Mouse (Mus musculus) kidney, postnatal 0 days (tissue): Measurements from ENCODE around the gene Rrp1. TPM values are rescaled to one million over a fixed set of nuclear protein-coding genes. Genes with fewer than 3 reads are reported as not detected.

ENCODE experiments used
- ATAC-seq: fragments of 200-750 bp; cut with Nextera tagmentation; replicated peaks from 2 replicates; pipeline ENCODE4 v1.8.0; 2017; ENCODE audit warnings: low read depth, moderate number of reproducible peaks, moderate TSS enrichment, moderate library complexity; ENCODE audit not compliant: low FRiP score
- DNase-seq: peaks from one replicate; pipeline ENCODE4 v3.0.0-alpha.2; 2016; ENCODE audit warnings: low spot score
- H3K27ac ChIP-seq: fragments of 300-500 bp; sonication (generic); 2 replicates; pipeline ENCODE4 v1.5.1; 2014; ENCODE audit warnings: mild to moderate bottlenecking
- H3K27me3 ChIP-seq: fragments of 300-500 bp; sonication (generic); 2 replicates; pipeline ENCODE4 v1.6.1; 2014; ENCODE audit warnings: low read length, mixed read lengths; ENCODE audit not compliant: insufficient read depth
- H3K36me3 ChIP-seq: fragments of 300-500 bp; sonication (generic); 2 replicates; pipeline ENCODE4 v1.6.1; 2014; ENCODE audit warnings: low read length, mixed read lengths; ENCODE audit not compliant: insufficient read depth
- H3K4me1 ChIP-seq: fragments of 300-500 bp; sonication (generic); replicated peaks from 2 replicates; pipeline ENCODE4 v1.6.1; 2014; ENCODE audit warnings: antibody characterized with exemption, low read length, mixed read lengths; ENCODE audit not compliant: insufficient read depth
- H3K4me2 ChIP-seq: fragments of 300-500 bp; sonication (generic); 2 replicates; pipeline ENCODE4 v1.6.1; 2014; ENCODE audit warnings: mild to moderate bottlenecking, low read length, moderate library complexity, mixed read lengths
- H3K4me3 ChIP-seq: fragments of 300-500 bp; sonication (generic); replicated peaks from 2 replicates; pipeline ENCODE4 v1.5.1; 2014; ENCODE audit warnings: low read depth, low read length
- H3K9ac ChIP-seq: fragments of 300-500 bp; sonication (generic); 2 replicates; pipeline ENCODE4 v1.6.1; 2014; ENCODE audit warnings: low read depth, low read length
- H3K9me3 ChIP-seq: fragments of 300-500 bp; sonication (generic); replicated peaks from 2 replicates; pipeline ENCODE4 v1.6.1; 2016; ENCODE audit warnings: low read length, inconsistent platforms, mixed read lengths
- CTCF ChIP-seq: IDR thresholded peaks from 2 replicates; pipeline ENCODE4 v1.5.1; 2016; ENCODE audit warnings: antibody characterized with exemption, low read depth, mild to moderate bottlenecking, moderate library complexity
- WGBS: fragments of 180-500 bp; shearing (Covaris S2); extraction: QIAGEN DNeasy Blood & Tissue Kit; methylation state at CpG from one replicate; pipeline ENCODE4 v1.1.7; 2014; 5-methylcytosine and 5-hydroxymethylcytosine counted together
- microRNA-seq: library from miRNA; unstranded; fragments of <30 nt; microRNA quantifications from one replicate; pipeline ENCODE4, GENCODE M21; 2016
- polyA plus RNA-seq: library from polyadenylated mRNA; unstranded; fragments of >200 nt; fragmentation: Nextera tagmentation; extraction: Ambion mirVana; gene quantifications from 2 replicates; pipeline ENCODE4 v1.2.1, GENCODE M21; 2015

Gene Rrp1
- polyA plus RNA-seq, 1 experiment from 2014 or later, result 232 TPM

- 60% methylated on average over 1 of the region's 1 CpGs for WGBS
Observed at GRCm38 (mm10) chr10:78355931-78356593, 56.8 kb downstream of the Rrp1 start.

GRCm38 (mm10) chr10:78353196-78353595 lies 59.6 kb downstream of the Rrp1 start:
- DNase-seq, result no peak
- Histone ChIP-seq H3K27me3 (no peaks in the 10 kb centered on the region), H3K9ac (peak overlapping the region; percentile 99; the same call in 1 of the 2 replicates), H3K36me3 (no peaks in the 10 kb centered on the region), H3K9me3 (no peaks in the 10 kb centered on the region), H3K27ac (peak overlapping the region; percentile 96), H3K4me3 (no peak overlapping the region), H3K4me2 (peak overlapping the region; percentile 86), H3K4me1 (peaks cover 29% of the 10 kb centered on the region; the same call in 1 of the 2 replicates)
- WGBS, result 54% methylated on average over 4 of the region's 4 CpGs
- ATAC-seq, result no peak
- TF ChIP-seq CTCF, result no peak

More at GRCm38 (mm10) chr10:78355931-78356593, 56.8 kb downstream of the Rrp1 start:
- Histone ChIP-seq H3K9me3 (no peaks in the 10 kb centered on the region), H3K36me3 (no peaks in the 10 kb centered on the region), H3K9ac (no peak overlapping the region), H3K27ac (peak overlapping the region; percentile 77), H3K27me3 (no peaks in the 10 kb centered on the region), H3K4me2 (no peak overlapping the region), H3K4me3 (no peak overlapping the region), H3K4me1 (peaks cover 10% of the 10 kb centered on the region; the same call in 1 of the 2 replicates)
- TF ChIP-seq CTCF, result peak; percentile 35; the same call in 1 of the 2 replicates
- peak; percentile 71 for DNase-seq
- peak; percentile 52; the same call in 1 of the 2 replicates for ATAC-seq

GRCm38 (mm10) chr10:78352666-78353030 lies 60.2 kb downstream of the Rrp1 start:
- WGBS, result 16% methylated on average over 8 of the region's 8 CpGs
- TF ChIP-seq CTCF, result no peak
- no peak for ATAC-seq
- Histone ChIP-seq H3K36me3 (no peaks in the 10 kb centered on the region), H3K4me1 (peaks cover 29% of the 10 kb centered on the region; the same call in 1 of the 2 replicates), H3K9ac (peak overlapping the region; percentile 99), H3K27ac (peak overlapping the region; percentile 96), H3K9me3 (no peaks in the 10 kb centered on the region), H3K27me3 (no peaks in the 10 kb centered on the region), H3K4me2 (peak overlapping the region; percentile 86), H3K4me3 (peak overlapping the region; percentile 91)
- no peak for DNase-seq

GRCm38 (mm10) chr10:78351887-78352665 lies 60.8 kb downstream of the Rrp1 start, which contains the start of gene Agpat3:
Agpat3 (minus strand) TSS chr10:78352489.
- ATAC-seq, result peak; percentile 65
- Histone ChIP-seq H3K9ac (peak within 1 kb of the TSS; percentile 99), H3K4me1 (peaks cover 29% of the 10 kb centered on the region; the same call in 1 of the 2 replicates), H3K27ac (peak within 1 kb of the TSS; percentile 96), H3K9me3 (no peaks in the 10 kb centered on the region), H3K4me2 (peak within 1 kb of the TSS; percentile 86), H3K27me3 (no peaks in the 10 kb centered on the region), H3K4me3 (peak within 1 kb of the TSS; percentile 91), H3K36me3 (no peaks in the 10 kb centered on the region)
- WGBS, result 0% methylated on average over 84 of the region's 113 CpGs
- no peak for TF ChIP-seq CTCF
- peak; percentile 77 for DNase-seq

- H3K4me2 ChIP-seq, result peak overlapping the region; percentile 86
- peak overlapping the region; percentile 91 for H3K4me3 ChIP-seq
- H3K27ac ChIP-seq, result peak overlapping the region; percentile 96
- WGBS, result 2% methylated on average over 13 of the region's 13 CpGs
- no peak for TF ChIP-seq CTCF
- peak overlapping the region; percentile 99 for H3K9ac ChIP-seq
- no peak for DNase-seq
- H3K36me3 ChIP-seq, result no peaks in the 10 kb centered on the region
- no peaks in the 10 kb centered on the region for H3K9me3 ChIP-seq
- ATAC-seq, result no peak
- H3K4me1 ChIP-seq, result peaks cover 29% of the 10 kb centered on the region; the same call in 1 of the 2 replicates
- H3K27me3 ChIP-seq, result no peaks in the 10 kb centered on the region
Observed at GRCm38 (mm10) chr10:78351564-78351886, 61.3 kb downstream of the Rrp1 start.

GRCm38 (mm10) chr10:78350796-78351556 lies 61.9 kb downstream of the Rrp1 start:
- DNase-seq (no peak), ATAC-seq (no peak)
- peaks cover 29% of the 10 kb centered on the region; the same call in 1 of the 2 replicates for H3K4me1 ChIP-seq
- H3K9me3 ChIP-seq, result no peaks in the 10 kb centered on the region
- WGBS, result 16% methylated on average over 6 of the region's 6 CpGs
- H3K9ac ChIP-seq, result peak overlapping the region; percentile 99
- H3K4me2 ChIP-seq, result peak overlapping the region; percentile 86
- H3K27me3 ChIP-seq, result no peaks in the 10 kb centered on the region
- no peak for TF ChIP-seq CTCF
- no peaks in the 10 kb centered on the region for H3K36me3 ChIP-seq
- H3K27ac ChIP-seq, result peak overlapping the region; percentile 96
- peak overlapping the region; percentile 91 for H3K4me3 ChIP-seq

Small RNA genes within 50 kb of the gene (microRNA-seq; reads per million reads assigned to microRNA genes)
- gene Mir6410, result not detected
- 0.60 reads per million for gene Mir6907
- gene Mir6908, result 0.60 reads per million

Other genes with a start within 250 kb of the Rrp1 start
- 55.9 and 60.9 TPM in 2 replicates for gene D10Jhu81e, start 243.3 kb downstream of the Rrp1 start, polyA plus RNA-seq
- gene Pwp2, start 227.9 kb downstream of the Rrp1 start, polyA plus RNA-seq, result 13.2 and 13.6 TPM in 2 replicates
- 17.9 and 21.9 TPM in 2 replicates for gene Trappc10, start 168.4 kb downstream of the Rrp1 start, polyA plus RNA-seq
- gene Agpat3, start 60.6 kb downstream of the Rrp1 start, polyA plus RNA-seq, result 140 and 144 TPM in 2 replicates
- 402 and 433 TPM in 2 replicates for gene Cstb, start 12.6 kb upstream of the Rrp1 start, polyA plus RNA-seq
- 24.0 and 25.2 TPM in 2 replicates for gene Pdxk, start 51.9 kb upstream of the Rrp1 start, polyA plus RNA-seq
- gene Olfr1358, start 104.4 kb upstream of the Rrp1 start, polyA plus RNA-seq, result not detected in 2 replicates
- gene Ilvbl, start 161.3 kb upstream of the Rrp1 start, polyA plus RNA-seq, result 57.4 and 60.9 TPM in 2 replicates
- gene Syde1, start 178.9 kb upstream of the Rrp1 start, polyA plus RNA-seq, result 12.8 and 13.8 TPM in 2 replicates
- not detected in 2 replicates for gene Olfr1357, start 205.0 kb upstream of the Rrp1 start, polyA plus RNA-seq